Mouse (Mus musculus): ENCODE results near the gene Trmt44. TPM values are rescaled to one million over a fixed set of nuclear protein-coding genes. Genes with fewer than 3 reads are reported as not detected.

Trmt44 gene
- total RNA-seq, 2 experiments from 2014 or later, result 6.3 to 8.4 TPM

DNA sequence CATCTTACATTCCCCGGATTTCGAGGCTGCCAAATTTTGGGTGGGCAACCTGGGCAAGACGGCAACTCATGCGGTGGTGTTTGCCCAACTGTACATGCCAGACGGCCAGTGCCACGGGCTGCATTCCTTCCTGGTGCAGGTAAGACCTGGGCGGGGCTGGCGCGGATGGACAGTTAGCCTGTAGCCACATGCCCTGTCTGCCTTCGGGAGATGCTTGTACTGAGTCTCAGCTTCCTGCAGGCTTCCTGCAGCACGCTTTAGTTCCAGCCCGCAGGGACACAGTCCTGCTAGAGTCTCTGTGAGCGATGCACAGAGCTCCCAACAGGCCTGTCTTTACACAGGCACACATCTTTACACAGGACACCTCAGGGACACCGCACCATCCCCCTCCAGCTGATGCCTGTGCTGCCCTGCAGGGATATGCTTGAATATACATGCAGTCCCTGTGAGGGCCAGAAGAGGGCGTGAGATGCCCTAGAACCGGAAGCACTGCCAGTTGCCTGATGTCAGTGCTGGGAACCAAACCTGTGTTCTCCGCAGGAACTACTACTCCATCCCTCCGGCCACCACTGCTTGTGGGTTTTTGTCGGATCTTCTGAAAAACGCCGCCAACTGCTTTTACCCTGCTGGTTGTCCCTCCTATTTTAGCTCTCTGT lies 17.3 kb upstream of the Trmt44 start:
- ATAC-seq (replicated peaks; ENCODE audit: poor library complexity), result peak; percentile 51; the same call in 1 of the 2 replicates

DNA sequence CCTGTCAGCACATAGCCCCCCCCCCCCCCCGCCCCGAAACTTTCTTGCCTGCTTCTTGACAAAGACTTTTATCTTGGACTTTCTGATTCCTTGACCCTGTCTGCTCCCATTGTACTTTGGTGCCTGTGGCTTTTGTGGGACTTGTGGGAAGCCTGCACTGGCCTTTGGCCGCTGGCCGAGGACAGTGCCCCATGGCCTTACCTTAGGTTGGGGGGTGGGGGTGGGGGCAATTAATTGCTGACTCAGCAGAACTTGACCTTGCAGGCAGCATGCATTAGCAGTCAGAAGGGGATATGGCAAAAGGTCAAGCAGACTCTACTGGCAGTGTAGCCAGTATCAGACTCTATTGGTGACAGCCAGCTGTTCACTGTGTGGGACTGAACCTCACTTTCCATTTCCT lies 16.6 kb upstream of the Trmt44 start:
- no peak for ATAC-seq (replicated peaks; ENCODE audit: poor library complexity)

DNA sequence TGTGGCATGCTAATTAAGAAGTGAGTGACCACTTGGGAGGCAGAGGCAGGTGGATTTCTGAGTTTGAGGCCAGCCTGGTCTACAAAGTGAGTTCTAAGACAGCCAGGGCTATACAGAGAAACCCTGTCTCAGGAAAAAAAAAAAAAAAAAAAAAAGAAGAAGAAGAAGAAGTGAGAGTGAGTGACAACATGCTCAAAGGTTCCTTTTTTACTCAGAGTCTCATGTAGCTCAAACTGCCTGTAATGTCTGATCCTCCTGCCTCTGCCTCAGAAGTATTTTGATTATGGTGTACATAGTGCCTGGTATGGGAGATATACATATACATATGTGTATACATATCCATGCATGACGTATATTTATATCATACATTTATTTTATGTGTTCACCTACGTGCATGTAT lies 9.4 kb upstream of the Trmt44 start:
- ATAC-seq (replicated peaks; ENCODE audit: poor library complexity), result 0 out of 2 replicates have a peak, but pooled peaks have one; percentile 26

DNA sequence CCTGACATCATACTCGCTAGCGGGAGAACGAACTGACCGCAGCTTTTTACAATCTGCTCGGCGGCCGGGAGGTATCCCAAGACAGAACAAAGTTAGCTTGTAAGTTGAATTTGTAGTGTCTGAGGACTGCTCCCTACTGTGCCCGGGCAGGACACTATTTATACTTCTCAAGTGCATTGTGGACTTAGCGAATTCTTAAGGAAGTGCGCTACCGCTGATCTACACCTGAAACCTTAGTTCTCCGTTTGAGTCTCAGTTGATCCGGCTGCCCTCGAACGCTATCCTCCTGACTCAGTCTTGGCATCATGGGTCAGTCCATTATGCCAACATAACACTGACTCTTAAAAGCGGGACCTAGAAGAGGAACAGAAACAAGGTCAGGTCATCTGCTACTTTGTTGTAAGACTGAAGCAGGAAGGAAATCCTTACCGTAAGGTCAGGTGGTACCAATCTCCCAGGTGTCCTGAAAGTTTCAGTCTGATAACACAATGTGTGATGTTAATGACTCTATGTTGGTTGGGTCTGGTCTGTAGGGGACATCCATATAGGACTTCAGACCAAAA lies 8.4 kb upstream of the Trmt44 start:
- ATAC-seq (replicated peaks; ENCODE audit: poor library complexity), result peak; percentile 40

DNA sequence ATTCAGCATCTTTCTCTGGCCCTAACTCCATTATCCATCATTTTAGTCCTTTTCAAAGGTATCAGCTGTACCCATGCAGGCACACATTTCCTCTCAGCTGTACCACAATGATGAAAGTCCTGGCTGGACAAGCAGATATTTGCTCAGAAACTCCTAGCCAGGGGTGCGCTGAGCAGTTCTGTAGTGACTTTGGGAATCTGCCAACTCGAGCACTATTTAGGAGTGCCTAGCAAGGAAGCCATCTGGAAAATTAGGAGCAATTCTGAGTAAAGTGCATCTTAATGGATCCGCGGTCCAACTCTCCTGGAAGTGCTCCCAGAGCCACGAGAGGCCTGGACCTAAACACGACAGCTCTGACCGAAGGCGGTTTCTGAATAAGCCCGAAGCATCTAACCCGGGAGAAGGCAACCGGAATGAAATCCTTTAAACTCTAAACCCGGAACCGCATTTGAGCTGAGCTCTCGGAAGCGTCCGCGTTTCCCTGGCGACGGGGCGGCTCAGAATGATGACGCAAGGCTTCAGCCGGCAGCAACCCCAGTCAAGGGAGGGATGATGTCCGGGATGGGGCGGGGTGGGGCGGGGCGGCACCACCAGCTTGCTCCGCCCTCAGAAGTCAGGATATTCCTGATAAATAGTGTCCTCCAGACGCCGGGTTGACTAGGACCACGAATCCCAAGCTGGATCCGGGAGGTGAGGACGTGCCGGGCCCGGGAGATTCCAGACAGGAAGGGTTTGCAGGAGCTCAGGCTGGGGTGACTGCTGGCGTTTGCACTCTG lies 7.8 kb upstream of the Trmt44 start, which contains the start of gene Acox3:
Gene Acox3 (plus strand): TSS at position 596 of the 776 bp plus-strand sequence.
- peak; percentile 94 for ATAC-seq (replicated peaks; ENCODE audit: poor library complexity)

DNA sequence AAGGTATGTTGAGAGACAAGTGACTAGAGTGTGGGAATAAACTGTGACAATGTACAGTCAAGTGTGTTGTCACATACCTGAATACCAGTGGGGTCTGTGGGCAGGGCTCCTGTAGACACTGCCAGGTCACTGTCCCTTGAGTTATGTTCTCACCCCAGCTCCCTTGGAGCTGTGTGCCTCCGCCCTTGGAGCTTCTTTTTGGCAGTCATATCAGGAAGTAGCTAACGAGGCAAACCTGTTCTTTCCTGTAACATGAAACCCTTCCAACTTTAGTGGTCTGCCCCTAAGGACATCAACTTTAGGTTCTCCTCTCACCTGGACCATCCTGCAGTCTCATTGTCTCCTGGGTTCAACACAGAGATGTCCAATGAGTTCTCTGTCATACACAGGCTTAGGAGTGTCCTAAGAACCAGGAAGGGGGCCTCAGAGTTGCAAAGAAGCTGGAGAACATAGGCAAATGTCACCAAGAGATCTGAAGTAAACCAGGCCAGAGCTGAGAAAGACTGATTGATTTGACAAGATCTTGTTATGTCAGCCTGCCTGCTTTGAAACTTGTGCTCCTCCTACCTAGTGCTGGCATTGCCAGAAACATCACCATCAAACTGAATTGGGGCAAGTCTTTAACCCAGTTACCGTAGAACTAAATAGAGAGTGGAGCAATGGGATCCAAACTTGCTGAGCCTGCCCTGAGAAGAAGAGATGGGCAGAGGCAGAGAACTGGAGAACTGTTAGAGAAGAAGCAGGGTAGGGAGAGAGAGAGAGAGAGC lies 5.5 kb upstream of the Trmt44 start:
- ATAC-seq (replicated peaks; ENCODE audit: poor library complexity), result no peak

DNA sequence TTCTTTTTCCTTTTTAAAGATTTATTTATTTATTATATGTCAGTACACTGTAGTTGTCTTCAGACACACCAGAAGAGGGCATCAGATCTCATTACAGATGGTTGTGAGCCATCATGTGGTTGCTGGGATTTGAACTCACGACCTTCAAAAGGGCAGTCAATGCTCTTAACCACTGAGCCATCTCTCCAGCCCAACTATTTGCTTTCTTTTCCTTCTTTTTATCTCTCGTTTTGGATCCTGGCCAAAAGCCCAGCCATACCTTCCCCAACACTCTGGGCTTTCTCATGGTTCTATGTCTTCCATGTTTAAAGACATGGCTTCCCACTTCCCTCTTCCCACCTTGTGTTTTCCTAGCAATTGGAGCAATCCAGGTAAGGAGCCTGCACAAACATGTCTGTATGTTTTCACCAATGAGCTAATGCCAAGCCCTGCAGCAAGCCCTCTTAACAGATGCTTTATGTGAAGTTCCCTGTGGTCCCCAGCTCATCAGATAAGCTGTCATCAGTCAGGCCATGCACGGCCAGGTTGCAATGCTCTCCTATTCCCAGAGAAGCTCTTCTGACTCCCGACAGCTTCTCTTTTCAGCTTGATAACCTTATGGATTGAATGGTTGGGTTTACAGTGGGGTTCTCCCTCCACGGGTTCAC lies 4.5 kb upstream of the Trmt44 start:
- no peak for ATAC-seq (replicated peaks; ENCODE audit: poor library complexity)

DNA sequence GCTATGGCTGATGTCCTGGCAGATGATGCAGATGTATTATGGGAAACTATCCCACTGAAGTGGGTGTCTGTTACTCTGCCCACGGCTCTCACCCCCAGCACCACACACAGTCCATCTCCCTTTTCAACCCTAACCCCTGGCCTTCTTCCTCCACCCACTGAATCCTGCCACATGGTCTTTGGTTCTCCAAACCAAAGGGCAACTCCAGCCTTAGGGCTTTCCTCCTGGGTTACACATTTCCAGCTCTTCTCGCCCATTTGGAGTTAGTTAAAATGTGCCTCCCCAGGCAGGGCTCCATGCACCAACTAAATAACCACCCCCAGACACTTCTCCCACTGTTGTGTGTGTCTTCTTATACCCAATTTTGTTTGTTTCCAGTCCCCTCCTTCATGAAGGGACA lies 3.5 kb upstream of the Trmt44 start:
- ATAC-seq (replicated peaks; ENCODE audit: poor library complexity), result no peak

DNA sequence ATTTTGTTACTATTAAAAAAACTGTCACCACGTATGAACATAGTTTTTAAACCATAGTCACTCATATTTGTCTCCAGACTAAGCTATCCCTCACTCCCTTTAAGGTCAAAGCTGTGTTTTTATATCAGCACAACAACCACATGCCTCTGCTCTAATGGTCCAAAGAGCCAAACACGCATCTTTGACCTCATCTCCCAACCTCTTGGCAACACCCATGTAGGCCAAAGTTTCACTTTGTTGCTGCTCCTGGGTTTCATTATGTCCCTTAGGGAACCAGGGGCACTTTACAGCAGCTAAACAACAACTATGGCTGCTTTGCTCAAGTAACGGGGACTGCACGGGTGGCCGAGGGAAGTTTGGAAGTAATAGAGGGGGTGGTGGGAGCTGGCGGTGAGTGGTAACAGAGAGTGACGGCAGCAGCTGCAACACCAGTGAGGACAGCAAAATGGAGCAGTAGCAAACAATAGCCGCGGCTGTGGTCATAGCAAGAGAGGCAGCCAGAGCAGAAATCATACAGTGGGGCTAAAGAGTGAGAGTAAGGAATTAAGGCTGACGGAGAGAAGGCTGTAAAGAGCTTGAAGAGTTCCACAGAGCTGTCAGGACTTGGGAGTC lies 1.6 kb upstream of the Trmt44 start:
- no peak for ATAC-seq (replicated peaks; ENCODE audit: poor library complexity)

DNA sequence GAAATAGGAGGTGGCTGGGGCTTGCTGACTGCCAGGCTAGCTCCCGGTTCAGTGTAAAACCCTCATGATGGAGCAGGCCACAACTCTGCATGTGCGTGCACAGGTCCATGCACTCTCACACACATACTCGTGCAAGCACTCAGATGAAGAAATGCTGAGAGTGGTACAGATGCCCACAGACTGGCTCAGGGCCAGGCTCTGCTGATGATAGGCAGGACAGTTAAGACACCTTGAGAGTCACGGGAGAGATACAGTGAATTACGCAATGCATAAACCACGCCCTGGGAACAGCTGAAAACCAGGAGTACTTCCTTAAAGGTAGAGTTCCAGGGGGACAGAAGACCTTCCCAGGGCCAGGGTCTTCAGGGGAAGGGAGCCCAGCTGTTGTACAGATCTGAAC lies 3.3 kb downstream of the Trmt44 start:
- ATAC-seq (replicated peaks; ENCODE audit: poor library complexity), result no peak

DNA sequence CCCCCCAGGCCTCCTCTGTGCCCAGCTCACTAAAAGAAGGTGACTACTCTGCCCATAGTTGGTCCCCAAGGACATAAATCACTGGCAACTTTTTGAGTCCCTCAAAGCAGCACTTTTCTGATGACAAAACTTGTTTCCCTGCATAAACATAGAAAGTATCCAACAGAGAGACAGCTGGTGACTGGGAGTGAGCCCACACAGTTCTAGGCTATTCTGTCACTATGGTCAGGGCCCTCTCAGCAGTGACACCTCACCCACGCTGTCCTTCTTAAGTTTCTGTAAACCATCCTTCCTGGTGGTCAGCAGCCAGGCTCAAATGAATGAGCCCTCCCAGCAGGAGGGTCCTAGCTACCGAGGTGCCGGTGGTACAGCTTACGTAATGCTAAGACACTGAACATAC lies 8.2 kb downstream of the Trmt44 start:
- ATAC-seq (replicated peaks; ENCODE audit: poor library complexity), result no peak

DNA sequence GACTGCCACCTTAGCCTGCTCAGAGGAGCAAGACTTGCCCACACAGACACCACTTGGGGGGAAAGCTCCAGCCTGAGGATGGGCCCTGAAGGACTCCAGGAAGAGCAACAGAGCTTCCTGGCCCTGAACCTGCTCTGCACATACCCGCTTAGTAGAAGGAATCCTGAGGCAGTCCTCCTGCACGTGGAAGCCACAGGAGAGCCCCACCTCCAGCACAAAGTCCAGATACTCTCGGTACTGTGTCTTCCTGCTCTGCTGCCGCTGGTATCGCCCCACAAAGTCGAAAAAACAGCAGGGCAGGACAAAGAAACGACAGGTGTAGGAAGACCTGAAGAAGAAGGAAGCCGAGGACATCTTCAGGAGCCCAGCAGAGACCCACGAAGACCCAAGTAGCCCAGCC lies 9.7 kb downstream of the Trmt44 start:
- ATAC-seq (replicated peaks; ENCODE audit: poor library complexity), result no peak

DNA sequence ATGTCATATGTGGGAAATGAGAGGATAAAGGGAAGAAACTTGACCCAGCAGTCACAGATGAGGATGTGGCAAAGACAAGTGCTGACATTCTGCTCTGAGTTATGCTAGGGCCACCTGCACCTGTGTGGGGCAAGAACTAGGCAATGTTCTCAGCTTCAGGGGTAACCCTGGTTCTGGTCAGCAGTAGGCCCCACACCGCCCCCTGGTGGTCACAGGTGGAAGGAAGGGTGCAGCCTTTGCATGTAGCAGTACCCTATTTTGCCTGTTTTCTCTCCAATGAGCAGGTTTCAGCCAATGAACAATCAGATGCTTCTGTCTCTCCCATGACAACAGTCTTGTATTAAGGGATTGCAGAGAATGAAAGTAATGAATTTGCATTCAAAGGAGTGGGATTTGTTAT lies 11.4 kb downstream of the Trmt44 start:
- peak; percentile 92 for ATAC-seq (replicated peaks; ENCODE audit: poor library complexity)

DNA sequence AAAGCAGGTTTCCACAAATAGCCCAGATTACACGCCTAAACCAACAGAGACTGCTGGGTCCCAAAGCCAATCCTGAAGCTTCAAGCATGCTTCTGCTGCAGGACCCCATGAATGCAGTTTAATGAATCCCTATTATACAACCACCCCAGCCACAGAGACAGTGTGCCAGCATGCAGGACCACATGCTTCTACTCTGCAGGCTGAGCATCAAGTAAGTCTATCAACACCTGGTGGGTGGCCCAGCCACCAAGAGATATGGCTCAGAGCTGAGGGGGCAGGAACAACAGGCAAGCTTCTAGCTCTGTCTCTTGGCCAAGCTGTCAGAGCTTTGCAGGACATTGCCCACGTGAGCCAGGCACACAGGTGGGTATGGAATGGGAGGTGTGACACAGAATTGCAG lies 12.3 kb downstream of the Trmt44 start:
- ATAC-seq (replicated peaks; ENCODE audit: poor library complexity), result no peak

DNA sequence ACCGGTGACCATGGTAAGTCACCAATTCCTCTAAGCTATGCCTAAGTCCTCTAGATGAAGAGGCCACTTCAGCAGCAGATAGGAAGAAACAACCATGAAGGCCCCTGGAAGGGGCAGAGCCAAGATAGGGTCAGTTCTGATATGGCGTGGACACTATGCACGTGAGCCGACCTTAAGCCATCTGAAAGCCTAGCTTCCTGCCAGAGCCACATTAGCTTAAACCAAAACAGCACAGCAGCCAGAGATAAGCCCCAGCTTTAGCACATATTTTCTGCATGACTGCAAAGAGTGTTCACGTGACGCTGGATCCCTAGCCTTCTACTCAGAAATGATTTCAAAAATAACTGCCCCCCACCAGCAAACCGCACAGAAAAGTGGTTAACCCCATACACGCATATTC lies 15.4 kb downstream of the Trmt44 start:
- ATAC-seq (replicated peaks; ENCODE audit: poor library complexity), result no peak

DNA sequence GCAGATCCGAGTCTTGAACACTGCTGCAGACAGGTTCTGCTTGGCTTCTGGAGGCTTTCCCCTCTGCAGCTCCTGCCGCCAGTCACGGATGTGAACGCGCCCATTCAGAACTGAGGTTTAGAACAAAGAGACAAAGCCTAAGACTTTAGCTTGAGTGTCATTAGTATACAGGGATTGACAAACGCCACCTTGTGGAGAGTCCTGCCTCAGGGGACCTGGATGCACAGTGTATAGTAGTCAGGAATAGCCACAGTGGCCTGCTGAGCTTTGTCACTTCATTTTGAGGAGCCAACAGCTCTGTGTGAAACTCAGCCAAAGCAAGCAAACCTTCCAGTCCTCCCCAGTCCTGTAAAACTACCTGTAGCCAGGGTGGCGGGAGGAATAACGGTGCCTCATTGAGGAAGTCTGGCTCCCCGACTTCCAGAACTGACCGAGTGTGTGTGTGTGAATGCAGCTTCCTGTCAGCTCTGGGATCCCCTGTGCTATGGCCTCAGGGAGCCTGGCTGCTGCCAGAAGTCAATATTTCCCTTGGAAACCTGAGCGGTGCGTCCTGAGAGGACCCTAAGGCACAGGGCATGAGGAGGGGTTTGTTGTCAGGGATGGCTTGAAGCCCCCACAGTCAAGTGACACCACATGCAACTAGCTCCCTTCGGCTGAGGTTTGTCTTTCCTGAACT lies 16.8 kb downstream of the Trmt44 start:
- ATAC-seq (replicated peaks; ENCODE audit: poor library complexity), result no peak

DNA sequence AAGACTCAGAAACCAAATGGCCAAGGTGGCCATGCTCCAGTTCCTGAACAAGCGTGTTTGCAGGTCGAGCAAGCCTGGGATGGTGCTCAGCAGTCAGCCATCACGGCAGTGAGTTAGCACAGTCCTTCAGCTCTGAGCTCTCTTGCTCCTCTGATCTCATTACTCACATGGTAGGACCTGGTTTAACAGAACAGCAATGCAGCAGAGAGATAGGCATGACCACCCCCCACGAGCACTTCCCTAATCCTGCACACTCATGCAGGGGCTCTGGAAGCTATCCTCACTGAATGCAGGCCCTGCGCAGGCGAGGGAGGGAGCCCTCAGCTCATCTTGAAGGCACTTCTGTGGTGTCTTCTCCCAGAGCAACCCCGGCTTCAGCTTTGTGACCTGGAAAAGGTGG lies 18.5 kb downstream of the Trmt44 start:
- no peak for ATAC-seq (replicated peaks; ENCODE audit: poor library complexity)

DNA sequence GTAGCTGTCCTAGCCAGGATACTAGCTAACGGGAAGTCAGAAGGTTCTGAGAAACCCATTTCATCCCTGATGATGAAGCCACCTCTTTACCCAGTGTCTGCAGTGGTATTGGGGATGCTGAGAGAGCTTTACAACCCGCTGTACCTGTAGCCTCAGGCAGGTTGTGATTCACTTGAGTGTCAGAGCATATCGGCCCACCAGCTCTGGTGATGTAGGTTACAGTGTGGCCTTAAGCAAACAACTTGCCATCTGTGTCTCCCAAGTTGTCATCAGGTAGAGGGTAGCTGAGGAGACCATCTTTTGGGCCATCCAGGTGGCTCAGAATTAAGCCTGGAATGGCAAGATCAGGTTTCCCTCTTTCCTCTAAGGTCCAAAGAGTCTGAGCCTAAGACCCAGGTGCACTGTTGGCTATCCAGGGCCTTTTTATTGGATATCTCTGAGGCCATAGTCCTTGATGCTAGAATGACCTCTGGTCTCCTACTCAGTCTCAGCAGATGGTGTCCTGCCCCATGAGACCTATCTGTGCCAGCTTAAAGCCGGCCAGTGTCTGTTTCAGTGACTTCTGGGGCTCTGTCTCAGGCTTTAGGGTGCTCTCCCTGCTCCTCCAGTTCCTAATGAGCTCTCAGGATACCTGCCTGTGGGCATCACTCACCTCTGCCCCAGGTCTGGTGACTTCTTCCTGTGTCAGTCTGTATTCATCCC lies 21.9 kb downstream of the Trmt44 start:
- no peak for ATAC-seq (replicated peaks; ENCODE audit: poor library complexity)

All from megakaryocyte progenitor cell, adult 5-6 weeks (primary cell).